Mouse (Mus musculus): ENCODE data around the gene Hyal1.

- TF ChIP-seq GATA1 (IDR thresholded peaks at IDR 0.05; ENCODE audit: low read length): no peak
- TF ChIP-seq TAL1 (IDR thresholded peaks at IDR 0.05; ENCODE audit: low read length): no peak
These were observed 36.8 kb upstream of the Hyal1 start for GRCm38 (mm10) chr9:107539940-107540339.
